Mouse (Mus musculus) erythroblast, embryonic 14.5 days (primary cell): Measurements from ENCODE around the gene Ube3b. TPM values are rescaled to one million over a fixed set of nuclear protein-coding genes. Genes with fewer than 3 reads are reported as not detected.

Source experiments
- H3K27me3 ChIP-seq: 2 replicates; pipeline ENCODE4 v1.6.1; 2012; ENCODE audit warnings: inconsistent platforms; ENCODE audit not compliant: control insufficient read depth
- H3K36me3 ChIP-seq: 2 replicates; pipeline ENCODE4 v1.6.1; 2012; ENCODE audit warnings: mild to moderate bottlenecking, inconsistent platforms; ENCODE audit not compliant: control insufficient read depth
- H3K4me1 ChIP-seq: 2 replicates; pipeline ENCODE4 v1.6.1; 2012; ENCODE audit warnings: inconsistent platforms; ENCODE audit not compliant: control insufficient read depth
- H3K4me3 ChIP-seq: replicated peaks from 2 replicates; pipeline ENCODE3; 2012; ENCODE audit warnings: moderate library complexity, mild to moderate bottlenecking, inconsistent platforms
- H3K9me3 ChIP-seq: 2 replicates; pipeline ENCODE4 v1.6.1; 2012; ENCODE audit warnings: low read length, inconsistent platforms, mixed read lengths; ENCODE audit not compliant: control insufficient read depth
- GATA1 ChIP-seq: IDR thresholded peaks from 2 replicates; pipeline ENCODE4 v1.6.1; 2012; ENCODE audit warnings: low read length, inconsistent platforms, mixed read lengths
- TAL1 ChIP-seq: IDR thresholded peaks from 3 replicates; pipeline ENCODE4 v1.6.1; 2012; ENCODE audit warnings: low read length, inconsistent platforms, mixed read lengths
- polyA plus RNA-seq: library from polyadenylated mRNA; stranded (reverse); fragments of >175 nt; gene quantifications from 2 replicates; pipeline ENCODE4 v1.2.3, GENCODE M21; 2012

Ube3b gene
- polyA plus RNA-seq, 1 experiment: 5.6 TPM

DNA sequence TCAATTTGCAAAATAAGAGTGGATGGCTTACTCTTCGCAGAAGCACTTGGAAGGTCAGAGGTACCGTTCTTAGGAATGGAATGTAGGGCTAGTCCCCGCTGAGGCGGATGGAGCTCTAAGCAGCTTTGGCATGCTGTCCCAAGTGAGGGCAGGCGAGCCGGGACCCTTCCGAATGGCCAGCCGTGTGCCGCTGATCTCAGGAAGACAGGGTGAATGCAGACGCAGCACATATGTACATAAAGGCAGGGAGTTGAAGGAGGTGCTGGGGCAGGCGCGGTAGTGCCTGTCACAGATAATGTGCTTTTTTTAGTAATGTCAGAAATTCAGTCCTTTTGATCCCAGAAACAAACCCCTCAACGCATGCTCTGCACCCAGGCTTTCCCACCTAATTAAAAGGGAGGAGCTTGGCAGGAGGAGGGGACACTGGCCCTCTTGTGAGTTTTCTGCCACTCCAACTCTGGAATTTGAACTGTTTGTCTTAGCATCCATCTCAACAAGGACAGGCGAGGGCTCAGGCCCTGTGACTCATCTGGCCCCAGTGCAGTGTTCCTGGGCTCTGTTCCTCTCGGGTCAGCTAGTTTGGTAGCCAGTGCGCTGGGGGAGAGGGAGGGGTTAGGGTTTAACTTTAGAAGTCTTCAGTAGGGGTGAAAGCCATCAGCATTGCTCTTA is 32.8 kb downstream of the Ube3b start:
- peaks cover 100% of the 10 kb centered on the region for H3K36me3 ChIP-seq
- H3K9me3 ChIP-seq: no peaks in the 10 kb centered on the region
- H3K4me1 ChIP-seq: no peaks in the 10 kb centered on the region
- H3K27me3 ChIP-seq: no peaks in the 10 kb centered on the region
- TF ChIP-seq GATA1: no peak
- no peak for TF ChIP-seq TAL1
- no peak overlapping the region for H3K4me3 ChIP-seq

DNA sequence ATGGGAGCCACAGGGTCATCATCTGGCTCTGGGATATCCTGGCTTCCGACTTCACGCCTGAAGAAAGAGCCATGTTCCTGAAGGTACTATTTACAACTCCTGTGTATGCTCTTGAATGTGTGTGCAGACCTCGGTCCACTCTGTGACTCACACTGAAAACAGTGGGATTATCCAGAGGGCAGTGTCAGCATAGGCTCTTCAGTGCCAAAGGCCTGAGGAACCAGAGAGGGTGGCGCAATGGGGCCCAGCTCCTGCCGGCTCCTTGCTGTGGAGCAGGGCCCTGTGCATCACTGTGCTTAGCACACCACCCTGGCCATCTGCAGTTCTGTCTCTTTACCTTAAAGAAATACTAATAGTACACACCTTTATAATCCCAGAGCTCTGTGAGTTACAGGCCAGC is 35.2 kb downstream of the Ube3b start:
- Histone ChIP-seq H3K4me1 (no peaks in the 10 kb centered on the region), H3K27me3 (no peaks in the 10 kb centered on the region), H3K4me3 (no peak overlapping the region), H3K36me3 (peaks cover 100% of the 10 kb centered on the region), H3K9me3 (no peaks in the 10 kb centered on the region)
- TF ChIP-seq GATA1 (no peak), TAL1 (no peak)

DNA sequence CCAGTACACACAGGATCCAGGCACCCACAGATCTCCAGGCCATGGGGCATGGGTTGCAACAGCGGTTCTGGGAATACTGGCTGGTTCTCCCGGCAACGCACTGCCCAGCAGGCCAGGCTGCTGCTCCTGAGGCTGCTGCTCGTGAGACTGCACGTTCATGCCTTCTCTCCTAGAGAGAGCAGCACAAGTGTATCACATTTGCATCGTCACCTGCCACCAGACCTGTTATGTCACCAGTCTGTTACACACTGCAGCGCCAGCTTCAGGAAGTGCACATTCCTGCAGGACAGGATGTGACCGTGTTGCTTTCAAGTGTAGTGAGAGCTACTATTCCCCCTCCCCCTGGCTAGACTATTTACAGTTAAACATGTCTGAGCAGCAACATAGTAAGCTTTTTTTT is 36.4 kb downstream of the Ube3b start:
- Histone ChIP-seq H3K4me3 (no peak overlapping the region), H3K36me3 (peaks cover 97% of the 10 kb centered on the region), H3K27me3 (no peaks in the 10 kb centered on the region)

DNA sequence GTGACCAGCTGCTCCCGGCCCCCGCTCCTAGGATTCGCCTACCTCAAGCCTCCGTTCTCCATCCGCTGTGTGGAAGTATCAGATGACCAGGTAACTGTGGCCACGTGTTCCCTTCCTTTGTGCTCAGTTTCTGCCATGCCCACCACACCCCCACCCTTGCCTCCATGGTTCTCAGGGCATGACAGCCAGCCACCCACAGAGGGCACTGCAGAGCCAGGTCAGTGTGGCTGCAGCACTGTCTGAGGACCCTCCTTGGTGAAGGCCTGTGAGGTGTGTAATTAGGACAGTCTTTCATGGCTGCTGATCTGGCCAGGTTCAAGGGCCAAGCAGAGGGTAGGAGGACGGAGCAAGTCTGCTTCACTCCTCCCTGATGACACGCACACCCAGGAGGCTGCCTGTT is 38.1 kb downstream of the Ube3b start:
- H3K27me3 ChIP-seq: no peaks in the 10 kb centered on the region
- no peak overlapping the region for H3K4me3 ChIP-seq
- no peaks in the 10 kb centered on the region for H3K4me1 ChIP-seq
- H3K9me3 ChIP-seq: no peaks in the 10 kb centered on the region
- TF ChIP-seq GATA1: no peak
- TF ChIP-seq TAL1: no peak
- H3K36me3 ChIP-seq: peaks cover 80% of the 10 kb centered on the region

More for the DNA sequence above, 36.4 kb downstream of the Ube3b start:
- Histone ChIP-seq H3K4me1 (no peaks in the 10 kb centered on the region), H3K9me3 (no peaks in the 10 kb centered on the region)
- TF ChIP-seq GATA1 (no peak), TAL1 (no peak)

DNA sequence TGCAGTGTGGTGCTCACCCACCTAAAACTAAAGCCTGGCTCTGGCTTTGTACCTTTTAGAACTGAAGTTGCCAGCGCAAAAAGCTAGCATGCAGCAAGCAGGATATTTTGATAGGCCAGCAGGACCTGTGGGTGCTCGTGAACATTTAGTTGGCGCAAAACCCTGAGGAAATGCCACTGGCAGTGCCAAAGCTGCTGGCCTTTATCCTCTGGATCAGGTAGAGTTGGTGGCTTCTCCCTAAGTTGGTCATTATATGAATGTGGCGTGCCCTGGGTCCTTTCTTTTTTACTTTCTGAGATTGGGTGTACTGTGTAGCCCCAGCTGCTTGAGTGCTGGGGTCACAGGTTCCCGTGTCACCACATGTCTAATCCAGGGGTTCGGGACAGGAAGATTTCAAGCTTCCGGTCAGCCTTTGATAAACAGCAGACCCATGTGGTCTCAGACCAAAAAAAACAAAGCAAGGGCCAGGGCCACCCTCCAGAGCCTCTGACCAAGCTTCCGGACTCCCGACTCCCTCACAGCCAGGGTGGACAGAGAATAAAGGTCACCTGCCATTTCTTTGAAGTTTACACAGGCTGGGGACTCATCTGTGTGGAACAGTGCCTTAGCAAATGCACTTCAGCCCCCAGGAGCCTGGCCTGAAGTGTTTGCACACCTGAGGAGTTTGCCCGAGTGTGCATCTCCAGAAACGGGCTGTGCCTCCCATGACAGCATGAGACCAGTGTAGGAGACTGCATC is 41.3 kb downstream of the Ube3b start:
- Histone ChIP-seq H3K36me3 (peaks cover 48% of the 10 kb centered on the region), H3K4me3 (no peak overlapping the region), H3K4me1 (no peaks in the 10 kb centered on the region), H3K9me3 (no peaks in the 10 kb centered on the region), H3K27me3 (no peaks in the 10 kb centered on the region)
- TF ChIP-seq TAL1: no peak
- no peak for TF ChIP-seq GATA1

DNA sequence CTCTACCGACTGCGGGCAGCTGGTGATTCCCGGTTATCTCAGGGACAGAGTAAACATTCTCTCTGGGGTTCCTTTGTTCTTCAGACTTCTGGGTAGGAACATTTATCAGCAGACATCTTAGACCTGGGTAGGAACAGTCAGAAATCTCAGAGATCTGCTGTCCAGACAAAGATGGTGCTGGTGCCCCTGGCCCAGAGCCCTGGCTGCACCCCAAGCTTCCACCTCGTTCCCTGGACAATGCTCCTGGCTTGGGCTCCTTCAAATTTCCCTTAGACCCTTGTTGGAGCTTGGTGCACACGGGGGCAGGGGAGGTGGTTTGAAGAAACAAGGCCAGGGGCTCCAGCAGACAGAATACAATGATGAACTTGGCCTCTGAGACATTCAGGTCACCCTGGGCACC is 42.2 kb downstream of the Ube3b start:
- Histone ChIP-seq H3K36me3 (peaks cover 39% of the 10 kb centered on the region), H3K4me1 (no peaks in the 10 kb centered on the region), H3K27me3 (no peaks in the 10 kb centered on the region), H3K9me3 (no peaks in the 10 kb centered on the region), H3K4me3 (no peak overlapping the region)
- no peak for TF ChIP-seq TAL1
- TF ChIP-seq GATA1: no peak

DNA sequence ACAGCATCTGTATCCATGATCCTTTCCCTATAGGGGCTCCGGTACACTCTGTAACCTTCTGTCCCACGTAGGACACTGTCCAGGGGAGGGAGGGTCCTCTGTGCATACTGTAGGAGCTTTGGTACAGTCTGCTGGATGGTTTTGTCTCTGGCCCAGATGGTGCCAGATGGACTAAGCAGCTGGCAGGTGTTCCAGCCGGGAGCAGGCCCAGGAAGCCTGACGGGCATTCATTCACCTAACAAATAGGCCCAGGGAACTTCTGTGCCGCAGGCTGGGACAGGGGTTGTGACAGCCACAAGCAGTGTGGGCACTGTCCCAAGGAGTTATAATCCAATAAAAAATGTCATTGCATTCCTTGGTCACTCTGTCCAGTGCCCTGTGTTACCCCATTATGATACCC is 43.6 kb downstream of the Ube3b start:
- Histone ChIP-seq H3K27me3 (no peaks in the 10 kb centered on the region), H3K4me3 (no peak overlapping the region), H3K36me3 (peaks cover 26% of the 10 kb centered on the region), H3K9me3 (no peaks in the 10 kb centered on the region), H3K4me1 (no peaks in the 10 kb centered on the region)
- TF ChIP-seq GATA1 (no peak), TAL1 (no peak)

DNA sequence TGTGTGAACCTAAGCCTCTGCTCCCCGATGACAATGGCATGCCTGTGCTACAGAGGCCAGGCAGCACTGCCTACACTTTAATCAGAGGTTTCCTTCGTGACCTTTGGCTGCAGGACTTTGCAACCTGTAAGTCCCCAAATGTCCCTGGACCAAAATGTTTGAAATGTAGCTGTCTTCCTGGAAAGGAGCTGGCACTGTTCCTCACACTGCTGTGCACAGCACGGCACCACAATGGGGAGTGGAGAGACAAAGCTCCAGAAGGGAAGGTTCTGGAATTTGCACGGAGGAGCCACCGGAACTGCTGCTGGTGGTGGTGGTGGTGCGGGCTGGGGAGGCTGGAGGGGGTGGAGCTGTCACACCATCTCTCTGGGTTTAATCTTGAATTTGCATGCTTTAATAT is 46.3 kb downstream of the Ube3b start:
- H3K4me3 ChIP-seq: no peak overlapping the region
- no peaks in the 10 kb centered on the region for H3K36me3 ChIP-seq
- TF ChIP-seq GATA1 (no peak), TAL1 (no peak)
- no peaks in the 10 kb centered on the region for H3K27me3 ChIP-seq
- H3K9me3 ChIP-seq: no peaks in the 10 kb centered on the region
- no peaks in the 10 kb centered on the region for H3K4me1 ChIP-seq

DNA sequence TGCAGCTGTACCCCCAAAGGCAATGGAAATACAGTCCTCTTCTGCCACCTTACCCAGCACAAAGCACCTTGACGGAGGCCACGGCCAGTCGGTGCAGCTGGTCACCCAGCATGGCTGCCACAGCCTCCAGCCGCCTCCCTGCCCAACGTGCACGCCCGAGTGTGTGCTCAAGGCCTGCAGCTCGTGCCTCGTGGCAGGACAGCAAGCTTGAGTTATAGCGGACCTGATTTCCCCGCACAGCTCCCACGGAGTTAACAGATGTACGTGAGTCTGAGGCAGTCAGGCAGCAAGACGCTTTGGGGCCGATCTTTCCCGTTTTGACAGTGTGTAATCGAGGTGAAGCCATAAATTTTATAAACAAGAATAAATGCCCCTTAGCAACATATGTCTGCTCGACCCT is 48.2 kb downstream of the Ube3b start:
- Histone ChIP-seq H3K4me3 (no peak overlapping the region), H3K36me3 (no peaks in the 10 kb centered on the region), H3K27me3 (no peaks in the 10 kb centered on the region), H3K9me3 (no peaks in the 10 kb centered on the region), H3K4me1 (no peaks in the 10 kb centered on the region)
- TF ChIP-seq GATA1: no peak
- TF ChIP-seq TAL1: no peak

DNA sequence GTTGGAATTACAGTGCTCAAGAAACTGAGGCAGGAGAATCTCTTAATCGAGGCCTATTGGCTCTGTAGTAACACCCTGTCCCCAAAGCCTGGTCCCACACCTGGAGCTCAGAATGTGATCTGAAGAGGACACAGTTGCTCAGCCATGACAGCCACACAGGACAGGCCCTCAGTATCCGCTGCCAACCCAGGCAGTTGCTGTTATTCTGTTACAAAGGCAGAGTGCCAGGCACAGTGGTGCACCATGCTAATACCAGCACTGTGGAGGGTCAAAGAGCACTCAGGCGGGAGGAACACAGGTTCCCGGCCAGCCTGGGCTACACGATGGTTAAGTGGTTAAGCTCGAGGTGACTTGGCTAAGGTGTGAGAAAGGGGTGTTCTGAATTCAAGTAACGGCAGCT is 49.4 kb downstream of the Ube3b start:
- no peak overlapping the region for H3K4me3 ChIP-seq

More for the DNA sequence above, 49.4 kb downstream of the Ube3b start:
- Histone ChIP-seq H3K36me3 (peaks cover 2% of the 10 kb centered on the region; the same call in 1 of the 2 replicates), H3K9me3 (no peaks in the 10 kb centered on the region), H3K27me3 (no peaks in the 10 kb centered on the region), H3K4me1 (no peaks in the 10 kb centered on the region)
- TF ChIP-seq TAL1 (no peak), GATA1 (no peak)
